Mouse (Mus musculus): ENCODE measurements at regions not wholly inside any gene's neighbourhood (a gene's known extent, or its start where the extent isn't known, plus 50 kb on each side); places are given as distances from the start of the nearest gene placed in this dataset.

DNA sequence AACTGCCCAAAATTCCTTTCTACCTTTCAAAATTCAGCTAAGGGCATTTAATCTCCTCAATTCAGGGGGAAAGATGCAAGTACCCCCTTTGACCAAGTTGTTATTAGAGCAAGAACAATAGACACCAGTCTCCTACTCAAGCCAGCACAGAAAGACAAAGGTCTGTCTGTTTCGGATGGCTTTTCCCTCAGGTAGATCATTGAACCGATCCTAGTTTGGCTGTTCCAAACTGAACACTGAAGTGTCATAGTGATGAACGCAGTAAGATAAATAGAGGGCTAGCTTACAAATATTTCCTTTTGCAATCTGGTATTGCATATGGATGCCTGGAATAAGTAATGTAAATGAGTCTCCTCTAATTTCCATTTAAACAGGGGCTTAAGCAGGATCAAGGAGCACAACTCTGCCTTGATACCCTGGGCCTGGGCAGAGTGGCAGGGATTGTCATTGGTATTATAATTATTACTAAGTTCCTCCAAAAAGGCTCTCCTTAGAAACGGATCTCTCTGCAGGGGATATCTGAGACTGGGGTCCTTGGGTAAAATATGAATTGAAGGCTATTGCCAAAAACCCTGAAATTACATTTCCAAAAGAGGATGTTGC lies 452.6 kb downstream of the Adgrl2 start:
- TF ChIP-seq POLR2A (IDR thresholded peaks at IDR 0.05; ENCODE audit: borderline replicate concordance, extremely low read depth, insufficient read depth, insufficient read length, poor library complexity, severe bottlenecking) (no peak), CTCF (IDR thresholded peaks at IDR 0.05; ENCODE audit: borderline replicate concordance, extremely low read depth, insufficient read depth, insufficient read length) (no peak)
